Mouse (Mus musculus): Measurements from ENCODE around the gene Rnf144a.

Gene Rnf144a

GRCm38 (mm10) chr12:26323783-26324364 is 91.2 kb downstream of the Rnf144a start:
- no peak for DNase-seq (ENCODE audit: low read depth, low spot score)

- DNase-seq (ENCODE audit: low read depth, low spot score): no peak
Observed at GRCm38 (mm10) chr12:26316261-26316660, 98.8 kb downstream of the Rnf144a start.

- peak; percentile 53 for DNase-seq (ENCODE audit: low read depth, low spot score)
Observed at GRCm38 (mm10) chr12:26314959-26315358, 100.1 kb downstream of the Rnf144a start.

GRCm38 (mm10) chr12:26311548-26311947 is 103.5 kb downstream of the Rnf144a start:
- peak; percentile 52 for DNase-seq (ENCODE audit: low read depth, low spot score)

- DNase-seq (ENCODE audit: low read depth, low spot score): peak; percentile 36
Observed at GRCm38 (mm10) chr12:26310247-26310646, 104.8 kb downstream of the Rnf144a start.

- DNase-seq (ENCODE audit: low read depth, low spot score): no peak
Observed at GRCm38 (mm10) chr12:26302886-26303285, 112.2 kb downstream of the Rnf144a start.

- no peak for DNase-seq (ENCODE audit: low read depth, low spot score)
Observed at GRCm38 (mm10) chr12:26299515-26300090, 115.5 kb downstream of the Rnf144a start.

GRCm38 (mm10) chr12:26295995-26296394 is 119.1 kb downstream of the Rnf144a start:
- DNase-seq (ENCODE audit: low read depth, low spot score): peak; percentile 63

GRCm38 (mm10) chr12:26289200-26289599 is 125.9 kb downstream of the Rnf144a start:
- no peak for DNase-seq (ENCODE audit: low read depth, low spot score)

GRCm38 (mm10) chr12:26288347-26288746 is 126.7 kb downstream of the Rnf144a start:
- no peak for DNase-seq (ENCODE audit: low read depth, low spot score)

GRCm38 (mm10) chr12:26285939-26286338 is 129.1 kb downstream of the Rnf144a start:
- DNase-seq (ENCODE audit: low read depth, low spot score): no peak

- DNase-seq (ENCODE audit: low read depth, low spot score): no peak
Observed at GRCm38 (mm10) chr12:26285460-26285859, 129.6 kb downstream of the Rnf144a start.

GRCm38 (mm10) chr12:26280719-26281480 is 134.2 kb downstream of the Rnf144a start:
- DNase-seq (ENCODE audit: low read depth, low spot score): no peak

GRCm38 (mm10) chr12:26277002-26277669 is 137.9 kb downstream of the Rnf144a start:
- DNase-seq (ENCODE audit: low read depth, low spot score): peak; percentile 37

GRCm38 (mm10) chr12:26276556-26276955 is 138.5 kb downstream of the Rnf144a start:
- DNase-seq (ENCODE audit: low read depth, low spot score): no peak

All from CD4-positive helper T cell, adult 2 months (primary cell).